Mouse (Mus musculus) spleen, postnatal 14 days (tissue): Measurements from ENCODE around the gene Gm428.
A peak's percentile ranks its signal among the peaks of the same experiment; 100 is the strongest.
"Not testable (repeated sequence)": the region's sequence is repeated elsewhere in the genome, so short reads cannot be mapped to it uniquely, and the experiment has no call there.

Experiments used
- DNase-seq, 2 experiments: peaks; one replicate each; pipeline ENCODE4 v3.0.0; 2021 to 2022; ENCODE audit warnings: low spot score in 2 of 2

The Gm428 gene

GRCm38 (mm10) chr4:73683216-73683615 lies at the start of gene Gm428:
Gene Gm428 (plus strand): TSS chr4:73683516.
- not testable (repeated sequence) for DNase-seq

- not testable (repeated sequence) for DNase-seq
These were observed 45.5 kb upstream of the Gm428 start, which contains the start of gene Gm11236 for GRCm38 (mm10) chr4:73637821-73638220. Gene Gm11236 (plus strand): TSS chr4:73638121.

- peak in 1 of 2 experiments; percentile 3 for DNase-seq
These were observed 21.5 kb upstream of the Gm428 start for GRCm38 (mm10) chr4:73661864-73662263.

GRCm38 (mm10) chr4:73668054-73668453 lies 15.3 kb upstream of the Gm428 start, which contains the start of gene Gm11239:
Gene Gm11239 (plus strand): TSS chr4:73668354.
- DNase-seq: not testable (repeated sequence)

- no peak for DNase-seq
These were observed 35.4 kb downstream of the Gm428 start for GRCm38 (mm10) chr4:73718761-73719160.

GRCm38 (mm10) chr4:73719819-73720218 lies 36.5 kb downstream of the Gm428 start:
- no peak for DNase-seq
